Mouse (Mus musculus) lung, embryonic 16.5 days (tissue): Measurements from ENCODE around the gene Shroom3. TPM values are rescaled to one million over a fixed set of nuclear protein-coding genes. Genes with fewer than 3 reads are reported as not detected.

Experiments used
- ATAC-seq: fragments of 200-750 bp; cut with Nextera tagmentation; 2 replicates; pipeline ENCODE4 v1.8.0; 2017; ENCODE audit warnings: low read depth, mild to moderate bottlenecking, moderate library complexity
- H3K27ac ChIP-seq: fragments of 300-500 bp; sonication (generic); 2 replicates; pipeline ENCODE4 v1.5.1; 2014; ENCODE audit warnings: mild to moderate bottlenecking, control low read depth, low read length
- H3K27me3 ChIP-seq: fragments of 300-500 bp; sonication (generic); 2 replicates; pipeline ENCODE4 v1.6.1; 2014; ENCODE audit warnings: low read depth, low read length, mixed read lengths; ENCODE audit not compliant: control insufficient read depth, insufficient read depth
- H3K36me3 ChIP-seq: fragments of 300-500 bp; sonication (generic); 2 replicates; pipeline ENCODE4 v1.6.1; 2014; ENCODE audit warnings: low read length; ENCODE audit not compliant: control insufficient read depth, insufficient read depth
- H3K4me1 ChIP-seq: fragments of 300-500 bp; sonication (generic); replicated peaks from 2 replicates; pipeline ENCODE4 v1.6.1; 2014; ENCODE audit warnings: low read length, mixed read lengths; ENCODE audit not compliant: control insufficient read depth, insufficient read depth
- H3K4me2 ChIP-seq: fragments of 300-500 bp; sonication (generic); 2 replicates; pipeline ENCODE4 v1.6.1; 2014; ENCODE audit warnings: low read depth, low read length, control low read depth
- H3K4me3 ChIP-seq: fragments of 300-500 bp; sonication (generic); 2 replicates; pipeline ENCODE4 v1.5.1; 2014; ENCODE audit warnings: mild to moderate bottlenecking, low read length, control low read depth
- H3K9ac ChIP-seq: fragments of 300-500 bp; sonication (generic); 2 replicates; pipeline ENCODE4 v1.6.1; 2014; ENCODE audit warnings: low read length, control low read depth
- H3K9me3 ChIP-seq: fragments of 300-500 bp; sonication (generic); 2 replicates; pipeline ENCODE4 v1.6.1; 2016; ENCODE audit warnings: low read length; ENCODE audit not compliant: control insufficient read depth
- WGBS: fragments of 180-500 bp; shearing (Covaris S2); extraction: QIAGEN DNeasy Blood & Tissue Kit; methylation state at CpG from one replicate; pipeline ENCODE4 v1.1.7; 2014; 5-methylcytosine and 5-hydroxymethylcytosine counted together
- polyA plus RNA-seq: library from polyadenylated mRNA; unstranded; fragments of >200 nt; fragmentation: Nextera tagmentation; extraction: Ambion mirVana; gene quantifications from 2 replicates; pipeline ENCODE4 v1.2.1, GENCODE M21; 2015

Shroom3 gene
- polyA plus RNA-seq, 1 experiment from 2014 or later = 4.0 TPM

- H3K27ac ChIP-seq = no peak overlapping the region
- no peak overlapping the region for H3K4me3 ChIP-seq
- H3K4me2 ChIP-seq = no peak overlapping the region
- 49% methylated on average over 6 of the region's 6 CpGs for WGBS
- H3K4me1 ChIP-seq = peaks cover 28% of the 10 kb centered on the region
- no peaks in the 10 kb centered on the region for H3K9me3 ChIP-seq
- no peak overlapping the region for H3K9ac ChIP-seq
- H3K27me3 ChIP-seq = no peaks in the 10 kb centered on the region
- H3K36me3 ChIP-seq = no peaks in the 10 kb centered on the region
- peak; percentile 58 for ATAC-seq
Measured at GRCm38 (mm10) chr5:92930557-92930956, 247.3 kb downstream of the Shroom3 start.

- Histone ChIP-seq H3K36me3 (no peaks in the 10 kb centered on the region), H3K9me3 (no peaks in the 10 kb centered on the region), H3K4me1 (peaks cover 28% of the 10 kb centered on the region), H3K4me2 (no peak overlapping the region), H3K9ac (0 out of 2 replicates have a peak overlapping the region, but pooled peaks have one; percentile 12), H3K4me3 (no peak overlapping the region), H3K27ac (peak overlapping the region; percentile 24; the same call in 1 of the 2 replicates), H3K27me3 (no peaks in the 10 kb centered on the region)
- ATAC-seq = peak; percentile 46; the same call in 1 of the 2 replicates
- 27% methylated on average over 16 of the region's 16 CpGs for WGBS
Measured at GRCm38 (mm10) chr5:92931298-92931697, 248.1 kb downstream of the Shroom3 start.

GRCm38 (mm10) chr5:92933010-92933409 lies 249.8 kb downstream of the Shroom3 start:
- WGBS = 59% methylated on average over 10 of the region's 10 CpGs
- no peak overlapping the region for H3K9ac ChIP-seq
- no peaks in the 10 kb centered on the region; the same call in 1 of the 2 replicates for H3K36me3 ChIP-seq
- H3K4me1 ChIP-seq = peaks cover 25% of the 10 kb centered on the region
- ATAC-seq = no peak
- H3K27ac ChIP-seq = no peak overlapping the region
- no peaks in the 10 kb centered on the region for H3K27me3 ChIP-seq
- no peaks in the 10 kb centered on the region for H3K9me3 ChIP-seq
- H3K4me3 ChIP-seq = no peak overlapping the region
- no peak overlapping the region for H3K4me2 ChIP-seq

DNA sequence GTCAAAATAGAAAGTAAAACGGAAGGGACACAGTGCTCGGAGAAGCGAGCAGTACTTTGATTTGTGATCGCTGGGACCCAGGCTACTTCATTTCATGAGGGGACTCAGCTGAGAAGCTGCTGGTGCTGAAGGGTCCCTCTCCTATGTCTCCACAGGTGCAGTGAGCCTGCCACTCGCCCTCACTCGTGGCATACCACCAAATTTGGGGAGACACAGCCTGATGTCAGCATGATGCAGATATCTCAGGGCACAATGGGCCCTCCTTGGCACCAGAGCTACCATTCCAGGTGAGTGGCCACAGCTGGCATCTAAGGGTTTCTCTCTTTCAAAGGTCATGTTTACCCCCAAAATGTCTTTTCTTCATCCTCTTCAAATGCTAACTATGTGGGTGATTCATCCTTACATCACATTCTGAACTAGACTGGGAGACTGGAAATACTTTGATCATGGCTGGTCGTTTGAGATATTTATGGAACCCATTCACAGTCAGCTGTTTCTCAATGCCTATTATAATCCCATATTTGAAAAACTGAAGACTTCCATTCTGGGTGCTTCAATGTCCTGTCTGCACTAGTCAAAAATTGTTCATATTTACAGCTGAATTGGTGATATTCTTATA lies 250.5 kb downstream of the Shroom3 start:
- ATAC-seq = no peak
- no peak overlapping the region for H3K4me2 ChIP-seq
- peaks cover 23% of the 10 kb centered on the region for H3K4me1 ChIP-seq
- H3K4me3 ChIP-seq = no peak overlapping the region
- no peak overlapping the region for H3K9ac ChIP-seq
- 76% methylated on average over 7 of the region's 7 CpGs for WGBS
- no peaks in the 10 kb centered on the region for H3K27me3 ChIP-seq
- no peaks in the 10 kb centered on the region; the same call in 1 of the 2 replicates for H3K36me3 ChIP-seq
- H3K27ac ChIP-seq = no peak overlapping the region
- H3K9me3 ChIP-seq = no peaks in the 10 kb centered on the region

- H3K9ac ChIP-seq = no peak overlapping the region
- no peaks in the 10 kb centered on the region for H3K27me3 ChIP-seq
- no peak overlapping the region for H3K4me3 ChIP-seq
- 76% methylated on average over 7 of the region's 7 CpGs for WGBS
- no peak for ATAC-seq
- H3K27ac ChIP-seq = no peak overlapping the region
- H3K4me2 ChIP-seq = no peak overlapping the region
- no peaks in the 10 kb centered on the region for H3K9me3 ChIP-seq
- no peaks in the 10 kb centered on the region; the same call in 1 of the 2 replicates for H3K36me3 ChIP-seq
- peaks cover 23% of the 10 kb centered on the region for H3K4me1 ChIP-seq
Measured at GRCm38 (mm10) chr5:92934269-92934939, 251.2 kb downstream of the Shroom3 start.

- WGBS = 84% methylated on average over 8 of the region's 8 CpGs
- no peak for ATAC-seq
- Histone ChIP-seq H3K9me3 (no peaks in the 10 kb centered on the region; the same call in 1 of the 2 replicates), H3K4me1 (peaks cover 17% of the 10 kb centered on the region), H3K36me3 (peaks cover 12% of the 10 kb centered on the region), H3K4me2 (no peak overlapping the region), H3K27ac (no peak overlapping the region), H3K9ac (no peak overlapping the region), H3K27me3 (no peaks in the 10 kb centered on the region), H3K4me3 (no peak overlapping the region)
Measured at GRCm38 (mm10) chr5:92935883-92936282, 252.6 kb downstream of the Shroom3 start.

GRCm38 (mm10) chr5:92937701-92938100 lies 254.5 kb downstream of the Shroom3 start:
- WGBS = 82% methylated on average over 4 of the region's 4 CpGs
- Histone ChIP-seq H3K27ac (no peak overlapping the region), H3K9ac (no peak overlapping the region), H3K4me2 (no peak overlapping the region), H3K27me3 (no peaks in the 10 kb centered on the region), H3K4me1 (peaks cover 1% of the 10 kb centered on the region), H3K36me3 (peaks cover 30% of the 10 kb centered on the region), H3K9me3 (peaks cover 18% of the 10 kb centered on the region), H3K4me3 (no peak overlapping the region)
- no peak for ATAC-seq

DNA sequence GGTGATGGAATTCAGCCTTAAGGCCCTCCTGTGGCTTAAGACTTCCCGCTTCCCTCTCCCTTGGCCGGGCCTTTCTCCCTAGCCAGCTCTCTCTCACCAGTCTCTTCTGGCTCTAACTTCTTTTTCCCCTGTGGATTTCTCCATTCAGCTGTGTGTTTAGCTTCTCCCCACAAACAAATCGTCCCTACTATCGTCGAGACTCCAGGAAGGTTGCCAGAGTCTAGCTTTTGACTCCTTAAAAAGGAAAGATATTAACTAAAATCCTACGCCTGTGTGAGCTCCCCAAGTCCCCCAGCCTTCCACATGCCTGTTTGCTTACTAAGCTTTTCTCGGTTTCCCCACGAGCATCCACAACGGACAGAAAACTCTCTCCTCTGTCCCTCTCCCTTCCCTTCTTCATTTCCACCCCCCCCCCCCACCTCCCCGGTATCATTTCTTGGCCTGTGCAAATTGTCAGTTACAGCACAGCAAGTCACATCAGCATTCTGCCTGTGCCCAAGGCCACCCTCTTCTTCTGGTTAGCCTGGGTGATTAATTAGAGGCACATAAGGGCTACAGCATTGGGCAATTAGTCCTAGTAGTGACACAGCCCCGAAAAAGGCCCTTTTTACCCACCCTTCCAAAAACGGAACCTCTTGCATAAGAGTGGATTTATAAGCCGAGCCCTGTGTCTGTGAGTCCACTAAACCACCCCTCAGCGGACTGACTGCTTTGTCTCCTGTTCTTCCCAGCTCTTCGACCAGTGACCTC lies 256.2 kb downstream of the Shroom3 start:
- no peak for ATAC-seq
- H3K27me3 ChIP-seq = no peaks in the 10 kb centered on the region
- WGBS = 78% methylated on average over 15 of the region's 15 CpGs
- no peak overlapping the region for H3K9ac ChIP-seq
- peaks cover 34% of the 10 kb centered on the region for H3K36me3 ChIP-seq
- H3K27ac ChIP-seq = no peak overlapping the region; the same call in 1 of the 2 replicates
- no peaks in the 10 kb centered on the region for H3K4me1 ChIP-seq
- H3K4me3 ChIP-seq = no peak overlapping the region
- H3K4me2 ChIP-seq = no peak overlapping the region
- H3K9me3 ChIP-seq = peaks cover 21% of the 10 kb centered on the region

GRCm38 (mm10) chr5:92942166-92942565 lies 258.9 kb downstream of the Shroom3 start:
- H3K36me3 ChIP-seq = peaks cover 34% of the 10 kb centered on the region
- 88% methylated on average over 54 of the region's 57 CpGs for WGBS
- no peak overlapping the region for H3K9ac ChIP-seq
- no peak overlapping the region for H3K4me2 ChIP-seq
- H3K27me3 ChIP-seq = no peaks in the 10 kb centered on the region
- no peak overlapping the region for H3K4me3 ChIP-seq
- no peak for ATAC-seq
- H3K9me3 ChIP-seq = peaks cover 21% of the 10 kb centered on the region
- no peaks in the 10 kb centered on the region for H3K4me1 ChIP-seq
- no peak overlapping the region for H3K27ac ChIP-seq
